Mouse (Mus musculus) hindbrain, embryonic 13.5 days (tissue): ENCODE results near the gene Piga. TPM values are rescaled to one million over a fixed set of nuclear protein-coding genes. Genes with fewer than 3 reads are reported as not detected.
A peak's percentile ranks its signal among the peaks of the same experiment; 100 is the strongest.

Experiments used
- ATAC-seq: fragments of 200-750 bp; cut with Nextera tagmentation; 2 replicates; pipeline ENCODE4 v1.8.0; 2017; ENCODE audit warnings: moderate TSS enrichment; ENCODE audit not compliant: low FRiP score
- H3K27ac ChIP-seq: fragments of 300-500 bp; sonication (generic); 2 replicates; pipeline ENCODE4 v1.5.1; 2015; ENCODE audit warnings: inconsistent platforms, mild to moderate bottlenecking, moderate library complexity
- H3K27me3 ChIP-seq: fragments of 300-500 bp; sonication (generic); 2 replicates; pipeline ENCODE4 v1.6.1; 2015; ENCODE audit warnings: mild to moderate bottlenecking, inconsistent platforms
- H3K36me3 ChIP-seq: fragments of 300-500 bp; sonication (generic); 2 replicates; pipeline ENCODE4 v1.6.1; 2015; ENCODE audit warnings: mild to moderate bottlenecking, inconsistent platforms
- H3K4me1 ChIP-seq: fragments of 300-500 bp; sonication (generic); replicated peaks from 2 replicates; pipeline ENCODE4 v1.6.1; 2015; ENCODE audit warnings: inconsistent platforms
- H3K4me2 ChIP-seq: fragments of 300-500 bp; sonication (generic); 2 replicates; pipeline ENCODE4 v1.6.1; 2015; ENCODE audit warnings: inconsistent platforms, mild to moderate bottlenecking, moderate library complexity
- H3K4me3 ChIP-seq: fragments of 300-500 bp; sonication (generic); 2 replicates; pipeline ENCODE4 v1.5.1; 2015; ENCODE audit warnings: mild to moderate bottlenecking, inconsistent platforms
- H3K9ac ChIP-seq: fragments of 300-500 bp; sonication (generic); 2 replicates; pipeline ENCODE4 v1.6.1; 2015; ENCODE audit warnings: mild to moderate bottlenecking, inconsistent platforms
- H3K9me3 ChIP-seq: fragments of 300-500 bp; sonication (generic); 2 replicates; pipeline ENCODE4 v1.6.1; 2016; ENCODE audit warnings: inconsistent platforms
- WGBS: fragments of 180-500 bp; shearing (Covaris S2); methylation state at CpG from one replicate; pipeline ENCODE4 v1.1.7; 2015; 5-methylcytosine and 5-hydroxymethylcytosine counted together
- polyA plus RNA-seq: library from polyadenylated mRNA; unstranded; fragments of >200 nt; fragmentation: Nextera tagmentation; extraction: Ambion mirVana; gene quantifications from 2 replicates; pipeline ENCODE4 v1.2.1, GENCODE M21; 2015

Piga gene
- 5.7 and 6.4 TPM in 2 replicates for polyA plus RNA-seq

DNA sequence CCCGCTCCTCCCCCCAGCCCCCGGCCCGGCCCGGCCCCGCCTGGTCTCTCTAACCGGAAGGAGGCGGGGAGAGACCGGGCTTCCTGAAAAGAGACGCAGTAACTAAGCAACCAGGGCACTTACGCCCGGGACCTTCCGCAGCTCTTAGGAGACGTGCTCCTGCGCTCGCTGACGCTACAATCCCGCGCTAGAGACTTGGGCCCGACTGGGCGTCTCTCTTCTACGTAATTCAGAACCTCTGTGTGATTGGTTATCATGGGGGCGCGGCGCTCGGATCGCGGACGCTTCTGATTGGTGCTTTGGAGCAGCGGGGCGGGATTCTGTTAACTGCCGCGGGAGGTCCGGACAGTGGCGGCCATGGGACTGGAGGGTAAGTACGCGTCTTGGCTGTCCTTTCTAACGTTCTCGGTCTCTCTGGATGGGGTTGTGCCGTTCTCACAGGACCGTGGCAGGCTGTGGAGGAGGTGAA is at the start of gene Piga:
Piga (plus strand) TSS at position 317 of the 469 bp plus-strand sequence.
- Histone ChIP-seq H3K27me3 (peaks cover 3% of the 10 kb centered on the region; the same call in 1 of the 2 replicates), H3K36me3 (no peaks in the 10 kb centered on the region), H3K9ac (peak within 1 kb of the TSS; percentile 71), H3K4me3 (peak within 1 kb of the TSS; percentile 52), H3K4me2 (peak within 1 kb of the TSS; percentile 62), H3K27ac (peak within 1 kb of the TSS; percentile 48), H3K9me3 (no peaks in the 10 kb centered on the region), H3K4me1 (peaks cover 7% of the 10 kb centered on the region)
- 8% methylated on average over 40 of the region's 40 CpGs for WGBS
- ATAC-seq = peak; percentile 100

GRCm38 (mm10) chrX:164370576-164370975 is 49.0 kb upstream of the Piga start:
- Histone ChIP-seq H3K36me3 (no peaks in the 10 kb centered on the region), H3K9me3 (no peaks in the 10 kb centered on the region), H3K4me2 (no peak overlapping the region), H3K27ac (no peak overlapping the region), H3K27me3 (no peaks in the 10 kb centered on the region), H3K4me3 (no peak overlapping the region), H3K4me1 (no peaks in the 10 kb centered on the region), H3K9ac (no peak overlapping the region)
- ATAC-seq = no peak
- WGBS = 83% methylated on average over 3 of the region's 3 CpGs

GRCm38 (mm10) chrX:164373081-164373480 is 46.5 kb upstream of the Piga start, which contains the start of gene Vegfd:
Vegfd (plus strand) TSS chrX:164373378.
- 45% methylated on average over 3 of the region's 3 CpGs for WGBS

GRCm38 (mm10) chrX:164374586-164374985 is 45.0 kb upstream of the Piga start:
- Histone ChIP-seq H3K9ac (no peak overlapping the region), H3K27me3 (no peaks in the 10 kb centered on the region), H3K9me3 (no peaks in the 10 kb centered on the region), H3K4me3 (no peak overlapping the region), H3K4me1 (no peaks in the 10 kb centered on the region), H3K27ac (no peak overlapping the region), H3K4me2 (no peak overlapping the region), H3K36me3 (no peaks in the 10 kb centered on the region)
- ATAC-seq = no peak
- WGBS = 61% methylated on average over 5 of the region's 5 CpGs

More at GRCm38 (mm10) chrX:164373081-164373480, 46.5 kb upstream of the Piga start, which contains the start of gene Vegfd:
- no peak within 1 kb of the TSS for H3K4me2 ChIP-seq
- no peaks in the 10 kb centered on the region for H3K9me3 ChIP-seq
- H3K9ac ChIP-seq = no peak within 1 kb of the TSS
- no peak within 1 kb of the TSS for H3K4me3 ChIP-seq
- no peaks in the 10 kb centered on the region for H3K4me1 ChIP-seq
- no peak within 1 kb of the TSS for H3K27ac ChIP-seq
- no peaks in the 10 kb centered on the region for H3K36me3 ChIP-seq
- no peaks in the 10 kb centered on the region for H3K27me3 ChIP-seq
- ATAC-seq = no peak

GRCm38 (mm10) chrX:164379721-164380120 is 39.9 kb upstream of the Piga start:
- ATAC-seq = no peak
- H3K4me1 ChIP-seq = no peaks in the 10 kb centered on the region
- H3K27me3 ChIP-seq = 0 out of 2 replicates have a peak, but pooled peaks cover 3% of the 10 kb centered on the region
- no peak overlapping the region for H3K4me3 ChIP-seq
- no peak overlapping the region for H3K27ac ChIP-seq
- no peaks in the 10 kb centered on the region for H3K9me3 ChIP-seq
- H3K9ac ChIP-seq = no peak overlapping the region
- WGBS = 83% methylated on average over 4 of the region's 4 CpGs
- H3K4me2 ChIP-seq = no peak overlapping the region
- no peaks in the 10 kb centered on the region for H3K36me3 ChIP-seq

GRCm38 (mm10) chrX:164381618-164382408 is 37.8 kb upstream of the Piga start:
- WGBS = 19% methylated on average over 32 of the region's 33 CpGs
- Histone ChIP-seq H3K4me3 (peak overlapping the region; percentile 41), H3K36me3 (no peaks in the 10 kb centered on the region), H3K9me3 (no peaks in the 10 kb centered on the region), H3K9ac (peak overlapping the region; percentile 43; the same call in 1 of the 2 replicates), H3K4me2 (peak overlapping the region; percentile 65), H3K4me1 (no peaks in the 10 kb centered on the region), H3K27ac (no peak overlapping the region), H3K27me3 (0 out of 2 replicates have a peak, but pooled peaks cover 3% of the 10 kb centered on the region)
- peak; percentile 99 for ATAC-seq

GRCm38 (mm10) chrX:164394091-164394490 is 25.5 kb upstream of the Piga start:
- no peaks in the 10 kb centered on the region for H3K27me3 ChIP-seq
- H3K4me2 ChIP-seq = no peak overlapping the region
- H3K27ac ChIP-seq = no peak overlapping the region
- no peaks in the 10 kb centered on the region for H3K4me1 ChIP-seq
- no peaks in the 10 kb centered on the region for H3K9me3 ChIP-seq
- H3K36me3 ChIP-seq = no peaks in the 10 kb centered on the region
- no peak for ATAC-seq
- no peak overlapping the region for H3K9ac ChIP-seq
- 85% methylated on average over 4 of the region's 4 CpGs for WGBS
- H3K4me3 ChIP-seq = no peak overlapping the region

DNA sequence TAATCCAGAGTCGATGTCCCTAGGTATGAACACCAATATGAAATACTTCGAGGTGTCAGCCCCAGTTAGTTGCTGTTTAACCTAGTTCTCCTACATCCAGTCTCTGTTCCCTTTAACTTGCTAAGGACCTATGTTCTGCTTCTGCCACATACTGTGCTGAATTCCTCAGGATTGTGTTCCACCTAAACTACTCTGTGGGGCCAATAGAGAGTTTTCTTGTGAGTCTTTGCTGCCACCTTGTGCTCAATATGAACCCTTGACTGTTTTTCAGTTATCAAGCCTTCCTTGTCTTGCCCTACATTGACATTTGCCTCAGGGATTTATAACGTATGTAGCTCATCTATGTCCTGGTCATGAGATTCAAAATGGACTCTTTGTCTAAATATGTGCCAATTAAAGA is 21.1 kb upstream of the Piga start:
- ATAC-seq = no peak
- H3K9me3 ChIP-seq = no peaks in the 10 kb centered on the region
- no peak overlapping the region for H3K9ac ChIP-seq
- no peaks in the 10 kb centered on the region for H3K36me3 ChIP-seq
- WGBS = 61% methylated on average over 3 of the region's 3 CpGs
- no peaks in the 10 kb centered on the region for H3K27me3 ChIP-seq
- H3K4me2 ChIP-seq = no peak overlapping the region
- H3K27ac ChIP-seq = no peak overlapping the region
- H3K4me1 ChIP-seq = no peaks in the 10 kb centered on the region
- H3K4me3 ChIP-seq = no peak overlapping the region

DNA sequence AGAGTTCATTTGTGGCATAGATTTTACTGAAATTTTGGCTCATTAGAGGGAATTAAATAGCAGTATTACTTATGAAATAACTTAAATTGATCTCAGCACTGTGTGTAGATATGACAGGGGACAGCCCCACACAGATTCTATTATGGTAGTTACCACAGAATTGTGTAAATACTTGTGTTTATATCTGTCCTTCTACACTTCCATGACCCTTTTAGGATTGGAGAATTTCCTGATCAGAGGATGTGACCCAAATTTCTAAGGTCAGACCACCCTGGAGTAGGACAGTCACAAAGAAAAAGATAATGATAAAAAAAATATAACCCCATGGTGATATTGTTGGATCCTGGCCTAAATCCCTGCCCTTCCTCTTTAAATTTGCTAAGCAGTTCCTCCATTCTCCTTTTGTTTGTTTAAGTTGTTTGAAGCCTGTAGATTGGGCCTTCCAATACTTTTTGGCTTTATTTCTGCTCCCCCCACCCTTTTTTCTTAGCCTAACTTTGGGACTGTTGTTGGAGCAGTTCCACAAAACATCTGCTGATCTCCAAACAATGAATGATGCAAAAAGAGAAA is 14.4 kb upstream of the Piga start:
- Histone ChIP-seq H3K4me1 (no peaks in the 10 kb centered on the region), H3K27me3 (0 out of 2 replicates have a peak, but pooled peaks cover 5% of the 10 kb centered on the region), H3K36me3 (no peaks in the 10 kb centered on the region), H3K9ac (no peak overlapping the region), H3K27ac (no peak overlapping the region), H3K4me2 (no peak overlapping the region), H3K4me3 (no peak overlapping the region), H3K9me3 (no peaks in the 10 kb centered on the region)
- ATAC-seq = no peak

- Histone ChIP-seq H3K4me2 (no peak overlapping the region), H3K4me3 (no peak overlapping the region), H3K9ac (no peak overlapping the region), H3K4me1 (no peaks in the 10 kb centered on the region), H3K36me3 (no peaks in the 10 kb centered on the region), H3K27me3 (0 out of 2 replicates have a peak, but pooled peaks cover 5% of the 10 kb centered on the region), H3K27ac (no peak overlapping the region), H3K9me3 (no peaks in the 10 kb centered on the region)
- 85% methylated on average over 9 of the region's 9 CpGs for WGBS
- ATAC-seq = no peak
Observed at GRCm38 (mm10) chrX:164406133-164407022, 13.2 kb upstream of the Piga start.

- Histone ChIP-seq H3K27me3 (0 out of 2 replicates have a peak, but pooled peaks cover 5% of the 10 kb centered on the region), H3K27ac (no peak overlapping the region), H3K9ac (no peak overlapping the region), H3K4me1 (no peaks in the 10 kb centered on the region), H3K9me3 (no peaks in the 10 kb centered on the region), H3K4me3 (no peak overlapping the region), H3K4me2 (no peak overlapping the region), H3K36me3 (no peaks in the 10 kb centered on the region)
- 80% methylated on average over 3 of the region's 3 CpGs for WGBS
- ATAC-seq = no peak
Observed at GRCm38 (mm10) chrX:164408301-164408927, 11.2 kb upstream of the Piga start.
